Comparison of ENCODE assay signal across 14 mouse cellular contexts in genomic region chr2:165984318-165984717, GRCm38 (mm10).
"Had no signal": no experiment of that assay in that cellular context is flagged by ENCODE, and none has a peak within 500 bp of the region (broad histone marks: within the 10 kb centered on the region; RNA-seq: fewer than 3 reads in every experiment).

No protein-coding gene starts in this region.

- ATAC-seq: midbrain, embryonic 13.5 days; midbrain, embryonic 15.5 days had no signal

- H3K4me3 ChIP-seq: midbrain, embryonic 13.5 days; midbrain, embryonic 15.5 days; neural tube, embryonic 12.5 days; stomach, embryonic 15.5 days had no signal

- H3K36me3 ChIP-seq: midbrain, embryonic 13.5 days; midbrain, embryonic 15.5 days; neural tube, embryonic 12.5 days; stomach, embryonic 15.5 days had no signal

- H3K27me3 ChIP-seq: megakaryocyte, embryonic 14.5 days; midbrain, embryonic 13.5 days; midbrain, embryonic 15.5 days; neural tube, embryonic 12.5 days; stomach, embryonic 15.5 days had no signal

- H3K9ac ChIP-seq: lung, embryonic 14.5 days; midbrain, embryonic 13.5 days; midbrain, embryonic 15.5 days; neural tube, embryonic 12.5 days; stomach, embryonic 15.5 days had no signal

- H3K27ac ChIP-seq: midbrain, embryonic 13.5 days; midbrain, embryonic 15.5 days; neural tube, embryonic 12.5 days; stomach, embryonic 15.5 days had no signal

- H3K4me2 ChIP-seq: lung, embryonic 14.5 days; midbrain, embryonic 11.5 days; midbrain, embryonic 13.5 days; midbrain, embryonic 15.5 days; neural tube, embryonic 12.5 days; stomach, embryonic 15.5 days had no signal

- H3K9me3 ChIP-seq: megakaryocyte, embryonic 14.5 days; midbrain, embryonic 13.5 days; midbrain, embryonic 15.5 days; neural tube, embryonic 12.5 days; stomach, embryonic 15.5 days had no signal

- DNase-seq: lung, adult 18-20 months; lung, embryonic 14.5 days; lung, postnatal 10 days; lung, postnatal 4 days; right cerebral cortex, postnatal 14 days; thymus, adult 2 months; thymus, postnatal 25 days; thymus, postnatal 4 days had no signal
